Mouse (Mus musculus) brain, embryonic 14.5 days (tissue): Measurements from ENCODE around the gene Abcc12.

ENCODE experiments used
- CTCF ChIP-seq: fragments of 200-500 bp; IDR thresholded peaks from 2 replicates; pipeline ENCODE4 v1.5.1; 2012; ENCODE audit warnings: inconsistent platforms, mild to moderate bottlenecking, moderate library complexity, borderline replicate concordance; ENCODE audit not compliant: insufficient read depth, insufficient read length; ENCODE audit errors: extremely low read depth
- POLR2A ChIP-seq: fragments of 200-500 bp; IDR thresholded peaks from 2 replicates; pipeline ENCODE4 v1.6.1; 2012; ENCODE audit warnings: mild to moderate bottlenecking, inconsistent platforms, borderline replicate concordance; ENCODE audit not compliant: poor library complexity, insufficient read depth, insufficient read length, severe bottlenecking; ENCODE audit errors: extremely low read depth

- TF ChIP-seq POLR2A (no peak), CTCF (no peak)
These were observed 143.1 kb downstream of the Abcc12 start for GRCm38 (mm10) chr8:86437418-86437817.
